Mouse (Mus musculus) common myeloid progenitor, adult 5-6 weeks (primary cell): Measurements from ENCODE around the gene Akap9. TPM values are rescaled to one million over a fixed set of nuclear protein-coding genes. Genes with fewer than 3 reads are reported as not detected.
"Not testable (repeated sequence)": the region's sequence is repeated elsewhere in the genome, so short reads cannot be mapped to it uniquely, and the experiment has no call there.

Source experiments
- ATAC-seq: replicated peaks from 2 replicates; pipeline ENCODE4 v1.8.0; 2016; ENCODE audit warnings: low read depth, mild to moderate bottlenecking, moderate TSS enrichment, inconsistent platforms; ENCODE audit not compliant: poor library complexity, severe bottlenecking
- total RNA-seq: library from RNA; stranded (forward); fragments of 200-1000, 187-1606 nt; gene quantifications from 2 replicates; pipeline ENCODE4 v1.2.3, GENCODE M21; 2017

The Akap9 gene
- total RNA-seq, 1 experiment from 2014 or later, result 75.4 TPM

DNA sequence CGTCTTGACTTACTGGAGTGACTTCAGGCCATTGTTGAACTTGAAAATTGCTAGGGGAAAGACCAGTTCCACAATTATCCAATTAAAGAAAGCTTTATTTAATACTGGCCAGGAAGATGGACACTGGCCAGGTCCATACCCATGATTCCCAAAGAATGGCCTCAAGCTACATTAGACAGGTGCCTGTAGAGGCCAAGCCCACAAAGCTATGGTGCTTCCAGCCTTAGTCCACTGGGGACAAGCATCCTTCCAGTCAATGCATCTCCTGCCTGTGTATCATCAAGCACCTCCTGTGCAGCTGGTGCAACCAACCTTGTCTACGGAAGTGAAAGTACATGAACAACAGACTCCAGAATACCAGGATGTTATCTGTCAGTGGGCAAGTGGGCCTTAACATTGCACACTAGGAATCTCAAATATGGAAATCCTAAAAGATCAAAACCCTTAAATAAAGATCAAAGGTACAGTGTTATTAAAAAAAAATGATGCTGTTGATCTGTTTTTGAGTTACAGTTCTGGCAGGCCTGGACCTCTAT, 177.9 kb downstream of the Akap9 start:
- no peak for ATAC-seq

GRCm38 (mm10) chr5:4107056-4107455, 179.2 kb downstream of the Akap9 start:
- ATAC-seq, result not testable (repeated sequence)

DNA sequence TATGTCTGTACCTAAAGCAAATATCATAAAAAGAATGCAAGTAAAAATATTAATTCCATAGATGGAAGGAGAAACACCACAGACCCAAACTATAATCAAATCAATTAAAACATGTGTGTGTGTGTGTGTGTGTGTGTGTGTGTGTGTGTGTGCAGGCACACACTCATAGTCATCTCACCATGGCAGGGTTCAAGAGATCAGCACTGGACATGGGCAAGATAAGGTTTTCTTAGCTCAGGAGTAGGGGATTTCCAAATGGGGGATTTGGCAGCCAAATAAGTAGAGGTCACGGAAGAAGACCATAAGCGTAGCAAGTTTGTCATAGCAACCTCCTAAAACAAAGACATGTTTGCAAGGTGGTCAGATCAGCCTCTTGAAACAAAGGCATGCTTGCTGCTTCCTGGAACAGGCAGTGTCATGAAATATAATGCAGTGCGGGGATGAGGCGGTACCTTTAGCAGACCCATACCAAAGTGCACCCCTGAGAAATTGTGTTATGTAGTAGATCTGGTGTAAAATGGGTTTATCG, 184.8 kb downstream of the Akap9 start:
- no peak for ATAC-seq

Other genes with a start within 250 kb of the Akap9 start
- 43.5 and 68.3 TPM in 2 replicates for gene Ankib1, start 125.1 kb upstream of the Akap9 start, total RNA-seq
- gene Krit1, start 124.9 kb upstream of the Akap9 start, total RNA-seq, result 67.0 and 67.5 TPM in 2 replicates
- not detected in 2 replicates for gene Lrrd1, start 82.9 kb upstream of the Akap9 start, total RNA-seq
- gene Mterf1a, start 34.1 kb upstream of the Akap9 start, total RNA-seq, result 11.2 and 17.0 TPM in 2 replicates
- 18.8 and 23.5 TPM in 2 replicates for gene Cyp51, start 176.7 kb downstream of the Akap9 start, total RNA-seq